Mouse (Mus musculus) layer of hippocampus, postnatal 10 days (tissue): ENCODE measurements at regions not wholly inside any gene's neighbourhood (a gene's known extent, or its start where the extent isn't known, plus 50 kb on each side); places are given as distances from the start of the nearest gene placed in this dataset.

Experiments
- DNase-seq, 2 experiments: peaks; one replicate each; pipeline ENCODE4 v3.0.0; 2021; ENCODE audit warnings: low spot score in 2 of 2

DNA sequence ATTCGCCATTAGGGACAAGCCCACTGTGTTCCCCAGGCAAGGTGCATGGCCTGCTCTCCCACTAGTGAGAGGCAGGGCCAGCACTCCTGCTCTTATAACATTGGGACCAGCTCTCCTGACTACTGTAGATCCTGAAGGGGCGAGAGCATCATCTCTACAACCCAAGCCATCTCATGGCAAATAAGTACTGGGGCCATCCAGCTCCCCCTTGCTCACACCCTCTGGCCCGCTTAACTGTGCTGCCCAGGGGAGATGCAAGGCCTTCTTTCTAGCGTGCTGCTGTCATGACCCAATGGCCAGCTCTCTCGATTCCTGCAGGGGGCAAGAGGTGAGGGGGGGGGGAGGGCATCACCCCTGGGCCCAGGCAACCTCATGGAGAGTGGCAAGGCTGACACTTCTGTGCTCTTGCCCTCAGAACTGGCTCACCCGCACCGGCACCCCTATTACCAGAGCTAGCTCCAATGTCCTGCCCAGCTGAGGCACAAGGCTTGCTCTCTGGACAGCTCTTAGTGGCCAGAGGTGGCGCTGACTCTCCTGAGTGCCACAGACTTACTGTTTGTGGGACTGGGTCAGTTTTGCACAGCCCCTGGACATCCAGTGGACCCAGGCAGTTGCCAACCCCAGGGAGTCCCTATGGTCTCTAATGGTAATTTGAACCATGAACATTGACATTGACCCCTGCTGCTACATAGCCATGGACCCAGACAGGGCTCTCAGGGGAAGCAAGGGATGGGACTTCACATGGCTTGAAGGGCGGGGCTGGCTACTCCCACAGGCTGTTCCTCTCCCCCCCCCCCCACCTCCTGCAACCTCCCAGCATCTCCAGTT is 448.2 kb downstream of the Tdrd3 start:
- DNase-seq, result no peak

DNA sequence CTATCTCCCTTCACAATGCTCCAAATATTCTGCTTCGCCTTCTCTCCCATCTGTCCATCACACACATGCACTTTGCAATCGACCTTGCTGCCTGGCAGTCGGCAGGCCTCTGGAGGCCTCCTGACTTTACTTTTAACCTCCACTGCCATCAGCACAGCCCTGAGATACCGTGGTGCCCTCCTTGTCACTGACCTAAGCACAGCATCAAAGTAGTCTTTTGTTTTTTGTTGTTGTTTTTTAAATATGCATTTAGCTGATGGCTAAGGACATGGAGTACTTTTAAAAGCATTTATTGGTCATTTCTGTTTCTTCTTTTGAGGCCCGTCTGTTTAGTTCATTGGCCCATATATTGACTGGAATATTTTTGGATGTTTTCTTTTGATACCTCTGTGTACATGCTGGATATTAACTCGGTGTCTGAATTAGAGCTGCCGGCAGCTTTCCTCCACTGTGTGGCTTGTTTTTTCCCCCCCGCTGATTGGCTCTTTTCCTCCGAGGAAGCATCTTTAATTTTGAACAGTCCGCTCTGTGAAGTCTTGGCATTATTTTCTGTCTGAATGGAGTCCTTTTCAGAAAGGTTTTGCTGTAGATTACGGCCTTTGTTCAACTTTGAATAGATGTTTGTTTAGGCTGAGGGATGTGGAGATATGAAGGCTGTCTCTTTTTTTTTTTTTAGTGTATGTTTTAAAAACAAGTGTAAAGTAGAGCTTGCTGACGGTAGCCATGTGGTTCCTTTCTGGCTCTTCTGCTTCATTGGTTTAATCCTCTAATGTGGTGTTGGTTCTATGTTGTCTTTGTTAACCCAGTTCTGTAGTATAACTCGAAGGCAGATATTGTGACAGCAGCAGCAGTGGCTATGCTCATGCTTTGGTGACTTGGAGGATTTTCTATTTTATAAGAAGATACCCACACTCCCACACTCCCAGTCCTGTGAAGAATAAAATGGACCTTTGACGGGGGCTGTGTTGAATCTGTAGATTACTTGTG is 449.1 kb downstream of the Tdrd3 start:
- DNase-seq, result no peak

DNA sequence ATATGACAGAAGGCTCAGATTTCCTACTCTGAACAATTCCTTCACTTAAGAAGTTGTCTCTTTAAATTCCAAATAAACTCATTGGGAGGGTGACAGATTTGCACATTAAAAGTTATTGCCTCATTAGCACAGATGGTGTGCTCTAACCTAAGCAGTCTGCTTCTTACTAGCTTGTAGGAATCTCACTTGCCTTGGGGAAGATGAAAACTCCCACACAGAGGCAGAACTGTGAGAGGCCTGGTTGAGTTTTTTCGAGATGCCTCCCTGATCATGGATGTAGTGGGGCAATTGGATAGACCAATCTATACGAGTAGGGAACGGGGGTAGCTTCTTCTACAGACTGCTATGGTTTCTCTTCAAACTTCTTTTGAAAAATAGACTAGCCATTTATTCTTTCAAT is 485.3 kb downstream of the Tdrd3 start:
- peak in 1 of 2 experiments; percentile 15 for DNase-seq

DNA sequence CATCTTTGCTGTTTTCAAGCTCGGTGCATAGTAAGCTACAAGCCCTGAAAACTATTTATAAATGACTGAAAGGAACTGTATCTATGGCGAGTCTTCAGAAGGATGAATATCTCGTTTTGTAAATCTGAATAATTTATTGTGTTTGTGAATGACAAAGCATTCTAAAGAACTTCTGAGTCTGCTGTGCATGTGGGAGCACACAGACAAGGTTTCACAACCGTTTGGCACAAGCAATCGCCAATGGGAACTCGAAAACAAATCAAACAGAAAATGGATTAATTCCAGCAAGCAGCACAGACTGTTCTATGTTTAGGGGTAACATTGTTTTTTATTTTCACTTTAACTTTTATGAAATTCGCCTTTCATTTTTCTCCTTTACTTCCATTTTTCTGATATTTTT is 486.0 kb downstream of the Tdrd3 start:
- DNase-seq, result no peak
